Mouse (Mus musculus) forebrain, embryonic 13.5 days (tissue): Measurements from ENCODE around the gene Abca7. TPM values are rescaled to one million over a fixed set of nuclear protein-coding genes. Genes with fewer than 3 reads are reported as not detected.
A peak's percentile ranks its signal among the peaks of the same experiment; 100 is the strongest.

Experiments
- ATAC-seq: fragments of 200-750 bp; cut with Nextera tagmentation; 2 replicates; pipeline ENCODE4 v1.8.0; 2017
- H3K27ac ChIP-seq: fragments of 300-500 bp; sonication (generic); 2 replicates; pipeline ENCODE4 v1.5.1; 2015; ENCODE audit warnings: inconsistent platforms, mild to moderate bottlenecking, moderate library complexity
- H3K27me3 ChIP-seq: fragments of 300-500 bp; sonication (generic); 2 replicates; pipeline ENCODE4 v1.6.1; 2015; ENCODE audit warnings: mild to moderate bottlenecking, inconsistent platforms
- H3K36me3 ChIP-seq: fragments of 300-500 bp; sonication (generic); 2 replicates; pipeline ENCODE4 v1.6.1; 2015; ENCODE audit warnings: mild to moderate bottlenecking, inconsistent platforms; ENCODE audit not compliant: poor library complexity, severe bottlenecking
- H3K4me1 ChIP-seq: fragments of 300-500 bp; sonication (generic); 2 replicates; pipeline ENCODE4 v1.6.1; 2015; ENCODE audit warnings: inconsistent platforms
- H3K4me2 ChIP-seq: fragments of 300-500 bp; sonication (generic); 2 replicates; pipeline ENCODE4 v1.6.1; 2015; ENCODE audit warnings: inconsistent platforms, mild to moderate bottlenecking, moderate library complexity
- H3K4me3 ChIP-seq: fragments of 300-500 bp; sonication (generic); 2 replicates; pipeline ENCODE4 v1.5.1; 2015; ENCODE audit warnings: mild to moderate bottlenecking, inconsistent platforms
- H3K9ac ChIP-seq: fragments of 300-500 bp; sonication (generic); 2 replicates; pipeline ENCODE4 v1.6.1; 2015; ENCODE audit warnings: mild to moderate bottlenecking, inconsistent platforms
- H3K9me3 ChIP-seq: fragments of 300-500 bp; sonication (generic); replicated peaks from 2 replicates; pipeline ENCODE4 v1.6.1; 2016; ENCODE audit warnings: inconsistent platforms
- WGBS: fragments of 180-500 bp; shearing (Covaris S2); methylation state at CpG from one replicate; pipeline ENCODE4 v1.1.7; 2015; 5-methylcytosine and 5-hydroxymethylcytosine counted together
- polyA plus RNA-seq: library from polyadenylated mRNA; unstranded; fragments of >200 nt; fragmentation: Nextera tagmentation; extraction: Ambion mirVana; gene quantifications from 2 replicates; pipeline ENCODE4 v1.2.1, GENCODE M21; 2015

Abca7 gene
- polyA plus RNA-seq, 1 experiment from 2014 or later: 3.1 TPM

GRCm38 (mm10) chr10:80019471-80020131, 23.3 kb downstream of the Abca7 start:
- Histone ChIP-seq H3K4me2 (peak overlapping the region; percentile 27), H3K27me3 (peaks cover 56% of the 10 kb centered on the region)
- WGBS: 3% methylated on average over 20 of the region's 20 CpGs

GRCm38 (mm10) chr10:80020191-80020590, 23.9 kb downstream of the Abca7 start:
- no peak overlapping the region for H3K4me3 ChIP-seq
- H3K36me3 ChIP-seq: no peaks in the 10 kb centered on the region
- H3K4me2 ChIP-seq: peak overlapping the region; percentile 27
- peaks cover 50% of the 10 kb centered on the region for H3K27me3 ChIP-seq
- no peaks in the 10 kb centered on the region for H3K9me3 ChIP-seq
- ATAC-seq: no peak
- no peak overlapping the region for H3K27ac ChIP-seq
- H3K9ac ChIP-seq: 0 out of 2 replicates have a peak overlapping the region, but pooled peaks have one; percentile 48
- peaks cover 8% of the 10 kb centered on the region for H3K4me1 ChIP-seq
- 22% methylated on average over 11 of the region's 11 CpGs for WGBS

More at GRCm38 (mm10) chr10:80019471-80020131, 23.3 kb downstream of the Abca7 start:
- H3K36me3 ChIP-seq: no peaks in the 10 kb centered on the region
- 0 out of 2 replicates have a peak overlapping the region, but pooled peaks have one; percentile 0 for H3K4me3 ChIP-seq
- H3K9me3 ChIP-seq: no peaks in the 10 kb centered on the region
- ATAC-seq: no peak
- no peak overlapping the region for H3K27ac ChIP-seq
- peaks cover 8% of the 10 kb centered on the region for H3K4me1 ChIP-seq
- peak overlapping the region; percentile 48; the same call in 1 of the 2 replicates for H3K9ac ChIP-seq

DNA sequence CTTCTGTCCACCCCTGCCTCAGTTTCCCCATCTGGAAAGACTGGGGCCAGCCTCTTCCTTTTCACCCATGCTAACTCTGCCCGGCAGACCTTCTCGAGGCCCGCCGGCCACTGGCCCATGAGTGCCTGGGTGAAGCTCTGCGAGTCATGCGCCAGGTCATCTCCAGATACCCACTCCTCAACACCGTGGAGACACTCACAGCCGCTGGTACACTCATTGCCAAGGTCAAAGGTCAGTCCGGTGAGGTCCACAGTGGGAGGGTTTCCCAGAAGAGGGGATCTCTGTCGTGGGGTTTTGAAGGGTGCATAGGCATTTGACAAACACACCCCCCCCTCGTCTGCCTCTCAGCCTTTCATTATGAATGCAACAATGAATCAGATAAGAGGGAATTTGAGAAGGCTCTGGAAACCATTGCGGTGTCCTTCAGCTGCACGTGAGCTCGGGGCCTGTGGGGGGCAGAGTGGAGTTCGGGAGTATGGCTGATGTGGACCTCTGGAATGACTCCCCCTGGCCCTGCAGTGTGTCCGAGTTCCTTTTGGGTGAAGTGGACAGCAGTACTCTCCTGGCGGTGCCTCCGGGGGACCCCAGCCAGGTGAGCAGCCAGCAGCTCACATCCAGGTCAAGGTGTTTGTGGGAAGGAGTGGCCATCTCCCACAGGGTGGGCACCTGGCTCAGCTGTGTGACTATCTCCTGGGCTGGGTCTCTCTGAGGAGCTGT, 24.5 kb downstream of the Abca7 start:
- Histone ChIP-seq H3K27ac (no peak overlapping the region), H3K4me1 (peaks cover 8% of the 10 kb centered on the region), H3K9ac (no peak overlapping the region), H3K36me3 (no peaks in the 10 kb centered on the region), H3K4me2 (no peak overlapping the region), H3K9me3 (no peaks in the 10 kb centered on the region), H3K4me3 (no peak overlapping the region), H3K27me3 (peaks cover 44% of the 10 kb centered on the region)
- no peak for ATAC-seq
- 80% methylated on average over 18 of the region's 18 CpGs for WGBS

DNA sequence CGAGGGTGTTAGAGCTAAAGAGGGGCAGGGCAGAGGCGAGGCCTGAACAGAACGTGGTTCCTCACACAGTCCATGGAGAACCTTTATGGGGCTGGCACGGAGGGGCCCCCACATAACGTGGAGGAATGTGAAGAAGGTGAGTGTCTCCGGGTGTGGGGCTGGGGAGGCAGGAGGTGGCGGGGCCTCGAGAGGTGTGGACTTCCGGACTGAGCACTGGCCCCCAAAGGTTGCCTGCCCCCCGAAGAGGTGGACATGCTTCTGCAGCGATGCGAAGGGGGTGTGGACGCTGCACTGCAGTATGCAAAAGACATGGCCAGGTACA, 25.0 kb downstream of the Abca7 start:
- Histone ChIP-seq H3K4me3 (no peak overlapping the region), H3K27me3 (peaks cover 39% of the 10 kb centered on the region), H3K9me3 (no peaks in the 10 kb centered on the region), H3K9ac (no peak overlapping the region), H3K36me3 (no peaks in the 10 kb centered on the region), H3K4me1 (peaks cover 8% of the 10 kb centered on the region), H3K27ac (no peak overlapping the region), H3K4me2 (no peak overlapping the region)
- no peak for ATAC-seq
- WGBS: 94% methylated on average over 13 of the region's 13 CpGs

GRCm38 (mm10) chr10:80022164-80022563, 25.9 kb downstream of the Abca7 start:
- Histone ChIP-seq H3K36me3 (no peaks in the 10 kb centered on the region), H3K27me3 (peaks cover 30% of the 10 kb centered on the region), H3K4me2 (no peak overlapping the region), H3K27ac (no peak overlapping the region), H3K9me3 (no peaks in the 10 kb centered on the region), H3K9ac (no peak overlapping the region), H3K4me3 (no peak overlapping the region), H3K4me1 (peaks cover 8% of the 10 kb centered on the region)
- no peak for ATAC-seq
- 89% methylated on average over 12 of the region's 12 CpGs for WGBS

GRCm38 (mm10) chr10:80022806-80023205, 26.5 kb downstream of the Abca7 start:
- Histone ChIP-seq H3K4me2 (no peak overlapping the region), H3K4me3 (no peak overlapping the region), H3K4me1 (peaks cover 8% of the 10 kb centered on the region), H3K27ac (no peak overlapping the region), H3K27me3 (peaks cover 25% of the 10 kb centered on the region), H3K9ac (no peak overlapping the region), H3K36me3 (no peaks in the 10 kb centered on the region), H3K9me3 (no peaks in the 10 kb centered on the region)
- ATAC-seq: no peak
- 89% methylated on average over 8 of the region's 8 CpGs for WGBS

- no peak for ATAC-seq
- no peaks in the 10 kb centered on the region for H3K9me3 ChIP-seq
Observed at GRCm38 (mm10) chr10:80023758-80024157, 27.5 kb downstream of the Abca7 start.

GRCm38 (mm10) chr10:80024229-80025043, 28.1 kb downstream of the Abca7 start:
- H3K4me3 ChIP-seq: no peak overlapping the region
- H3K9ac ChIP-seq: no peak overlapping the region
- no peaks in the 10 kb centered on the region for H3K9me3 ChIP-seq
- H3K4me2 ChIP-seq: no peak overlapping the region
- H3K36me3 ChIP-seq: no peaks in the 10 kb centered on the region
- H3K27ac ChIP-seq: no peak overlapping the region
- ATAC-seq: no peak
- WGBS: 78% methylated on average over 15 of the region's 15 CpGs
- peaks cover 13% of the 10 kb centered on the region for H3K27me3 ChIP-seq
- H3K4me1 ChIP-seq: peaks cover 7% of the 10 kb centered on the region

More at GRCm38 (mm10) chr10:80023758-80024157, 27.5 kb downstream of the Abca7 start:
- peaks cover 8% of the 10 kb centered on the region for H3K4me1 ChIP-seq
- WGBS: 85% methylated on average over 5 of the region's 5 CpGs
- no peak overlapping the region for H3K4me2 ChIP-seq
- H3K27me3 ChIP-seq: peaks cover 19% of the 10 kb centered on the region
- H3K36me3 ChIP-seq: no peaks in the 10 kb centered on the region
- no peak overlapping the region for H3K9ac ChIP-seq
- H3K4me3 ChIP-seq: no peak overlapping the region
- no peak overlapping the region for H3K27ac ChIP-seq

- Histone ChIP-seq H3K4me3 (no peak overlapping the region), H3K36me3 (no peaks in the 10 kb centered on the region), H3K27ac (no peak overlapping the region), H3K27me3 (peaks cover 7% of the 10 kb centered on the region; the same call in 1 of the 2 replicates), H3K4me1 (peaks cover 2% of the 10 kb centered on the region), H3K4me2 (no peak overlapping the region), H3K9ac (no peak overlapping the region), H3K9me3 (no peaks in the 10 kb centered on the region)
- no peak for ATAC-seq
- 68% methylated on average over 4 of the region's 4 CpGs for WGBS
Observed at GRCm38 (mm10) chr10:80025044-80025347, 28.7 kb downstream of the Abca7 start.

DNA sequence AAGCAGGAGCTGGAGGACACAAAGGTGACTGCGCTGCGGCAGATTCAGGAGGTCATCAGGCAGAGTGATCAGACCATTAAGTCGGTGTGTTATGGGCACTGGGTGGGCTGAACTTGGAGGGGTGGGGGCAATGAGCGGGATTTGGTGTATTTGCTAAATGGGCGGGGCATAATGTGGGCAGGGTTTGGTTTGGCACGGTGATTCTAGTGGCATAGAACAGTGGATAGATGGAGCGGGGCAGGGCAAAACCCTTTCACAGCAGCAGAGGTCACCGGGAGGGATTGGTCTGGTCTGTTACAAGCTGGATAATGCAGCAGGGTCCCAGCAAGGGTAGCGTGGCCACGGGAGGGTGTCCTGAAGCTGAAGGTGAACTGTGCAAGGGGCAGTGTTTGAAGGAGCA, 29.2 kb downstream of the Abca7 start:
- no peaks in the 10 kb centered on the region for H3K9me3 ChIP-seq
- no peak overlapping the region for H3K4me3 ChIP-seq
- peaks cover 2% of the 10 kb centered on the region; the same call in 1 of the 2 replicates for H3K27me3 ChIP-seq
- WGBS: 80% methylated on average over 10 of the region's 10 CpGs
- no peak for ATAC-seq
- H3K36me3 ChIP-seq: no peaks in the 10 kb centered on the region
- H3K9ac ChIP-seq: no peak overlapping the region
- H3K4me1 ChIP-seq: no peaks in the 10 kb centered on the region
- no peak overlapping the region for H3K27ac ChIP-seq
- no peak overlapping the region for H3K4me2 ChIP-seq

- Histone ChIP-seq H3K9ac (no peak overlapping the region), H3K4me3 (no peak overlapping the region), H3K4me1 (no peaks in the 10 kb centered on the region), H3K27me3 (no peaks in the 10 kb centered on the region), H3K4me2 (no peak overlapping the region), H3K36me3 (no peaks in the 10 kb centered on the region), H3K9me3 (no peaks in the 10 kb centered on the region), H3K27ac (no peak overlapping the region)
- 59% methylated on average over 12 of the region's 12 CpGs for WGBS
- no peak for ATAC-seq
Observed at GRCm38 (mm10) chr10:80025889-80026288, 29.6 kb downstream of the Abca7 start.
